Mouse (Mus musculus) gonadal fat pad, adult 2 months (tissue): ENCODE results near the gene Methig1. TPM values are rescaled to one million over a fixed set of nuclear protein-coding genes. Genes with fewer than 3 reads are reported as not detected.
"Not testable (repeated sequence)": the region's sequence is repeated elsewhere in the genome, so short reads cannot be mapped to it uniquely, and the experiment has no call there.

Experiments used
- DNase-seq: peaks from one replicate; pipeline ENCODE4 v3.0.0-alpha.2; 2012; ENCODE audit warnings: low read depth
- polyA plus RNA-seq: library from polyadenylated mRNA; depleted of rRNA; stranded (reverse); fragments of >200 nt; gene quantifications from 2 replicates; pipeline ENCODE4 v1.2.3, GENCODE M21; 2012

Gene Methig1
- polyA plus RNA-seq, 1 experiment: 0.09 TPM

DNA sequence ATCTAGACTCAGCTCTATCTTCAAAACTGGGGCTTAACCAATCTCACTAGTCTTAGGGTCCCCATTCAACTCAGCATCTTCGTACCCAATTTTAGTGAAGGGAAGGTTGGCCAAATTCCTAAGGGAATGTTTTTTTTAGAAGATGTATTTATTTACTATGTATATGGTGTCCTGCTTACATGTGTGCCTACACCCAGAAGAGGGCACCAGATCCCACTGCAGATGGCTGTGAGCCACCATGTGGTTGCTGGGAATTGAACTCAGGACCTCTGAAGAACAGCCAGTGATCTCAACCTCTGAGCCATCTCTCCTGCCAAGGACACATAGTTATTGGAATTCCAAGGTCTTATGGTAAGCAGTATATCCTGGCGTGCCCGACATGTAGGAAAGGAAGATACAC lies 42.6 kb downstream of the Methig1 start:
- DNase-seq: no peak

DNA sequence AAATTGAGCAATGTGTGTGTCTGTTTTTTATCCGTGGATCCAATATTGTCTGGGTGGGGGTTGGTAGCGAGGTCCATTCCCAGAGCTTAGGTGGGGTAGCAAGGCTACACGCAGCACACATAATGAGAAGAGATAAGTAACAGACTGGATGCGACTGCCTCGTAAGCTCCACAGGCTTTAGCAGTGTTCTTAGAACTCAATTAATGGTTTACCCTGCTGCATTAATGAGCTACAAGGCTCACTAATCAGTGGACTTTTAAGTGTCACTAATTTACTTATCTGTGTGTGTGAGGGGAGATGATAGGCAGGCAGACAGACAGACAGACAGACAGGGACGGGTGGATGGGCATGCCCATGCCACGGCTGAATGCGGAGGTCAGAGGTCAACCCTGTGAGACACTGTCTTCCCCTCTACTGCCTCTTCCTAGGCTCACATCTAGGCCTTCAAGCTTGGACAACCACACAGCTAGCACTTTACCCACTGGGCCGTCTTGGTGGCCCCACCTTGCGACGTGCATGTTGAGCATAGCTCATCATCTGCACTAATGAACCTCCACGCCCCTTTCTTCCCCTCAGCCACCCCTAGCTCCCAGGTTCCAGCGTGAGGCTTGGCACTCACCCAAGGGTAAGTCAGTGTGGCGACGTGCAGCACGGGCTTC lies 47.8 kb downstream of the Methig1 start:
- DNase-seq: no peak

DNA sequence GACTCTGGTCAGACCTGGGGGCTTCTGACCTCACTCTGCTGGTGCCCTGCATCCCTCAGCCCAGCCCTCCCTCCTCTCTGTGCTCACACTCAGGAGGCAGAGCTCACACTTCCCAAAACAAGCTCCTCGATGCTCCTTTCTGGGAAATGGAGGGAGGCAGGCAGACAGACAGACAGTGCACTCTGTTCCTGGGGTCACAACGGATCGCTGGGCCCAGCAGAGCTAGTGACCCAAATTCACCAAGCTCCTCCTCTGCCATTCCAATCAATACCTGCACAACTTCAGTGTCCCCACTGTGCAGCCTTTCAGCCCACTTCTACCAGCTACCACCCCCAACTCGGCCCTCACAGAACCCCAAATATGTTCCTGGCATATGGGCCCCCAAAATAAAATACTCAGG lies 48.9 kb downstream of the Methig1 start:
- no peak for DNase-seq

DNA sequence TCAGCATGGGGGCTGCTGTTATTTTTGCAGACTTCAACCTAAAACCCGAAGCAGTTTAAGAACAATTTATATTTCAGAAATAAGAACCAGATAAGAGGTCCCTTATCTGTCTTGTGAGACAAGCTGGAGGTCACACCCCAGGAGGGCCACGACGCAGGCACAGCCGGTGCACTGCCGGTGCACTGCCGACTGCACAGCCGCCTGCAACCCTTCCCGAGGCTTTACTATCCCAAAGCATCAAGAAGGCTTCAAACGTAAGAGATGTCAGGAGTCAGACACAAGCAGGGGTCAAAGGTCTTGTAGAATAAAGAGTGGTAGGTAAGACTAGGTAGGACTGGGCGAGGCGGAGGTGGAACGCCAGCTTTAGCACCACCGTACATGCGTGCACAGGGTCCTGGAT lies 49.4 kb downstream of the Methig1 start:
- DNase-seq: no peak

DNA sequence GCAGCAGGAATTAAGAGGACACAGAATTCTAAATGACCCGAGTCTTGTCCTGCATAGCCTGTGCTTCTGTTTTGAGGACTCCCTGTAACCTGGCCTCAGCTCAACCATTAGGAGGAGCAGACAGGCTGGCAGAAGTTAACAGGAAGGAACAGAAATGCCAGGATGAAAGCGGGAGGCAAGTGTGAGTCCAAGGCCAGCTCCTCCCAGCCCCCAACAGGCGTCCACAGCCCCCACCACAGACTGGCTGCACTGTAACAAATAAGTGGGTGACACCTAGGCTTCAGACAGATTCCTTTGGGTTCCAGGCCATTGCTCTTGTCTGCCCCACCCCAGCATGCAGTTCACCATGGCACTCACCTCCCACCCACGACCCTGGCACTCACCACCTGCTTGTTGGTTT lies 49.8 kb downstream of the Methig1 start:
- DNase-seq: no peak

DNA sequence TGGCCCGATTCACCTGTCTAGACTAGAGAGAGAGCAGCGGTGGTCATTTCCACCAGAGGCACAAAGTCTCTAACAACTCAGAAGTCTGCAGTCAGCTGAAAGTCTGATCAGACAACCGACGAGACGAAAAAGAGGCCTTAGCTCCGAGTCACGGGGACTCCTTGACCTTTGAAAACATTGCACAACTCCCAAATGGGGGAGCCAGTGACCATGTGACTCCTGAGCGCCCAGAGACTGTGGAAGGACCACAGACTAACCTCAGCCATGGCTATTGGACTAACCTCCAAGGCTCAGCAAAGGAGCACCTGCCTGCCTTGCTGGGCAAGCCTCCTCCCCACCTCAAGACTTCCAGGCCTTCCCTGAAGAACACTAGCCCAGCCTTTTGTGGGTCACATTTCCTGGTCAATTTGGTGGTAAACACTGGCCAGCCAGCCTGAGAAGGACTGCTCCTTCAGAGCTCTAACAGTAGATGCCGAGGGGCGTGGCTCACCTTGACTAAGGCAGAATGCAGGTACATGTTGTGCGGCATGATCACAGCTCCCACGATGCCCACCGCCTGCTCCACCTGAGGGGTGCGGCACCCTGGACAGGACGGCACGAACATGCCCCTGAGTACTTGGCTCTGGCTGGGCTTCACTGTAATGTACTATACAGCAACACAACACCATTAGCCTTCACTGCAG lies 50.5 kb downstream of the Methig1 start:
- no peak for DNase-seq

DNA sequence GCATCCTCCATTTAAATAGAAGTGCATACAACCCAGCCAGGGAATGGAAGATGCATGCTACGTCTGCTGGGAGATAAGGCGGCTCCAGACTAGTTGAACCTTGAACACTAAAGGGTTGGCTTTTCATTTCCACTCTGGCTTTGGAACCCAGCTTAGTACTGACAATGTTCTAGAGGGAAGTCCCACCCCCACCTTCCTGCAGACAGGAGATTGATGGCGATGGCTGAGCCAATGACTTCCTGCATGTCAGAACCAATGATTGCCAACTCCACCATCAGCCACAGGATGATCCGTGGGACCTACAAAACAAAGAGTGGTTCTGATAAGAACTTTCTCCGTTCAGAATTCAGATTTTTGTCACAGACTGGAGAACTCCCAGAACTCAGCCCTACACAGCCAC lies 53.1 kb downstream of the Methig1 start:
- DNase-seq: no peak

DNA sequence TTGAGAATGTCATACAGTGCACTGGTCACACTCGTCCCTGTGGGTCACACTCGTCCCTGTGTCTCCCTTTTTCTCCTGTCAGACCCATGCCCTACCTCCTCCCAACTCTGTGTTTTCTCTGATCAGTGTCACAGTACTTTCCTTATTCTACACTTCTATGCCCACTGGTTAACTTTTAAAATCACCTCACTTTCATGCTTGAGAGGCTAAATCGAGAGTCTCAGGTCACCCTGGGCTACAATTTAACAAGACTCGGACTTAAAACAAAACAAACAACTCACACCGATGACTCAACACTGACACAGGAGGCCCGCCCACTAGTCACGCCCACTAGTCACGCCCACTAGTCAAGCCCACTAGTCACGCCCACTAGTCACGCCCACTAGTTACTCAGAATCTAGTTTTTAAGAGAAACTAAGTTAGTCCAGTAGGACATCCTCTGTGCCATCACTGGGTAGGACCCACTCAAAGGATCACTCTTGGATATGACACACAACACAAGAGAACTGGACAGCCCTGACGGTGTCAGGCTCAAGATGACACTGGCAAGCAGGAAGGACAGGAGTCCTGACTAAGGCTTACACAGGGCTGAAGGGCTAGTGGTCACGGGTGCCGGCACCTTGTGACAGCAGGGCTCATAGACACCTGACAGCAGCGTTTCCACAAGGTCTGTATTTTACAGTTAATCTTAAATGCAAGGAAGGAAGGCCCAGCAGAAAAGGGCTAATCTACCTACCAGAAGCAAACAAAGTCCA lies 58.1 kb downstream of the Methig1 start:
- DNase-seq: no peak

DNA sequence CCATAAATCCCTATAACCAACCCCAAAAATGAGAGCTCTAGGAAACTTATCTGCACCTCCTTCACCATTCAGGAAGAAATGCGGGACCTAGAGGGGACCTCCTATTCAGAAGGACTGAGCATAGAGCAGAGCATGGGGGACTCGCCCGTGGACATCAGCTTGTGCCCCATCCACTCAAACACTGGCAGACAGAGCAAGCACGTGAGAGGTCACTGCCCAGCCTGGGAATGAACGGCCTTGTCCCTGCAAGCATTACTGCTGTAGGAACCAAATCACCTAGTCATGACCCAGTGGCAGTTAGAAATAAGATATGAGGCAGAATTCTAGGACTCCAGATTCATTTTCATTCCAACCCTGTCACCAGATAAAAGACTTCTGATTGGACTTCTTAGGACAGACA lies 58.8 kb downstream of the Methig1 start:
- DNase-seq: no peak

DNA sequence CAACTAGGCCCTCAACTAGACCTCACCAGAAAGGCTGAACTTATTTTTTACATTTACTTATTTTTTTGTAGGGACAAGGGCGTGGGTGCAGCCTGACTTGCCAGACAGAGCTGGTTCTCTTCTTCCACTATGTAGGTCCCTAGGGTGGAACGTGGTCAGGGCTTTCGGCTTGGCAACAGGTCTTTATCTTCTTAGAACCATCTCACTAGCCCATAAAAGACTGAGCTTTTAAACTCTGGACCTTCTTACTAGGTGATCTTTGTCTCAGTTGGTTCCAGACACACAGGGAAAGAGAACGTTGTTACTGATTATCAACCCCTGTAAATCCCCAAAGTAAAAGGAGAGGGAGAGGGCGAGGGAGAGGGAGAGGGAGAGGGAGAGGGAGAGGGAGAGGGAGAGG lies 60.4 kb downstream of the Methig1 start:
- DNase-seq: no peak

DNA sequence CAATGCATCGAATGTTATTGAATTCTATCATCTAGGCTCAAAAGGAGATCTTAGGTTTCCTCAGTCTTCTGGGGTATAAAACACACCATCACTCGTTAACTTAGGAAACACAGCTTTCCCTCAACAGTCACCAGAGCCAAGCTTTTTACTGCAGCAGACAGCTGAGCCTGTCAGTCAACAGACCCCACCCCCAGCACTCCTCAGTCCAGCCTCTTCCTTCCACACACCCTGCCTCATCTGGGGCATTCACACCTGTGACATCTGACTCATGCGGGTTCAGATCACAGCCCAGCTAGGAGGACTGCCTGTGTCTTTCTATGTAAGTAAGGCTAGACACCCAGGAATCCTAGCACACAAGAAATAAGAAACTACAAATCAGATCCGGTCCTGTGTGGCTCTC lies 61.1 kb downstream of the Methig1 start:
- no peak for DNase-seq

DNA sequence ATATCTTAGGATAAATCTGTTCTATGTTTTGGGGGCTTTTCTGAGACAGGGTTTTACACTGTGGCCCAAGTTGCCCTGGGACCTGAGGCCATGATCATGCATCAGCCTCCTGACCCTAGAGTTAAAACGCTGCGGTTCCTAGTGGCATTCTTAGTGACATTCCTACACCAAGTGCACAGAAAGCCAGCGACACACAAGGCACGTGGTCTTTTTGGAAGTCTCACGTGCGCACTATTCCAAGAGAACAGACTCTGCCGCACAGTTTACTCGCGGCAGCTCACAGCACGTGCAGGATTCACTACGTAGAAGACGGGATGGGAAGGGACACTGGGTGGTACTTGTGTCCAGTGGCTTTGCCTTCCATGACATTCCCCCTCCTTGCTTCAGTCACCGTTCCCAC lies 62.0 kb downstream of the Methig1 start:
- no peak for DNase-seq

DNA sequence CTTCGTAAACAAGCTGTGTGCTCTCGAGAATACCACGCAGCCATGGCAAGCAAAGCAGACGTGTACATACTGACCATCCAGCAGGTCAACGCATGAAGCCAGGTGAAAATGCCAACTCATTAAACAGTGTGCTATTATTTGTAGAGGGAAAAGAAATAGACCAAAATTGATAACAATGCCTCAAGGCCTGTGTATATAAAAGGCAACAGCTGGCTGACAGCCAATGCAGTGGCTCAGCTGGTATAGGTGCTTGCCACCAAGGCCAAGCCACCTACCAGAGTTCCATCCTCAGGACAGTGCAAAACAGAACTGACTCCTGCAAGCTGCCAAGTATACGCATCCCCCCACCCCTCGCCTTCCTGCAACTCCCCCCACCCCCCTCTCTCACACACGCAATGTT lies 62.7 kb downstream of the Methig1 start:
- no peak for DNase-seq

DNA sequence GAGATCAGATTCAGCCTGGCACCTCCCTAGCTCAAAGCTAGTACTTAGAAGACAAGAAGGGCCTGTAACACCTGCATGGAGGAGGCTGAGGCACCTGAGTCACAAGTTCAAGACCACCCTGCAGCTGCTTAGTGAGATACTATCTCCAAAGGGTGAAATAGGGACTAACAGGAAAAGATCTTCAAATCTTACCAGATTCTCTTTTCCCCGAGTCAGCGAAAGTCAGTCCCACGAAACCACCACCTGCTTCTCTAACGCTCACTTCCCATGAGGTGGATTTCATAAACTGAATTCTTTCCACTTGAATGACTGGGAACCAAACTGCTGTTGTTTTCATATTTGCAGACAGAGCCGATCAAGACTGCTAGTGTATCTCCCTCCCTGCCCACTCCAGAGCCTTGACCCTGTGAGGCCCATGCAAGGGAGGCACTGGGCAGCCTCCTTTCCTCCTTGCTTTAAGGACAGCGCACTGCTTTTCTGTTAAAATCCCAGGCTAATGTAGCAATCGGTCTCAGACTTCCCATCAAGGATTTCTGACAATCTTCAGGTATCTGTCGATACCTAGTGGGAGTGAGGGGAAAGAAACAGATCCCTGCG lies 65.0 kb downstream of the Methig1 start:
- DNase-seq: no peak

DNA sequence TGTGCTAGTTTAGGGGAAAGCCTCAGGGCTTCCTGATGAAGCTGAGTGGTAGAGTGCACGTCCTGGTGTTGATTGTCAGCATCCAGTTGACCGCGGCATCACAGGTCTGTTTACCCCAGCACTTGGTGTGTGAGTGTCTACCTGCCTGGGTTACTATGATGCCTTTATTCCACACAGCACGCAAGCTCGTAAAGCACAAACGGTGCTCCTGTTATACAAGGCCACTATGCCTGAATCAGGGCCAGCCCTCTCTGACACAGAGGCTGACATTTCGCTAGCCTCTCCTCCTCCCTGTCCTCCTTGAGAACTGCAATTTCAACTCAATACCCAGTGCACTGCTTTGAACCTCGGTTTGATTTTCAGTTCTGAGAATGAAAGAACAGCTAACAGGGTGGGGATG lies 66.4 kb downstream of the Methig1 start:
- no peak for DNase-seq

DNA sequence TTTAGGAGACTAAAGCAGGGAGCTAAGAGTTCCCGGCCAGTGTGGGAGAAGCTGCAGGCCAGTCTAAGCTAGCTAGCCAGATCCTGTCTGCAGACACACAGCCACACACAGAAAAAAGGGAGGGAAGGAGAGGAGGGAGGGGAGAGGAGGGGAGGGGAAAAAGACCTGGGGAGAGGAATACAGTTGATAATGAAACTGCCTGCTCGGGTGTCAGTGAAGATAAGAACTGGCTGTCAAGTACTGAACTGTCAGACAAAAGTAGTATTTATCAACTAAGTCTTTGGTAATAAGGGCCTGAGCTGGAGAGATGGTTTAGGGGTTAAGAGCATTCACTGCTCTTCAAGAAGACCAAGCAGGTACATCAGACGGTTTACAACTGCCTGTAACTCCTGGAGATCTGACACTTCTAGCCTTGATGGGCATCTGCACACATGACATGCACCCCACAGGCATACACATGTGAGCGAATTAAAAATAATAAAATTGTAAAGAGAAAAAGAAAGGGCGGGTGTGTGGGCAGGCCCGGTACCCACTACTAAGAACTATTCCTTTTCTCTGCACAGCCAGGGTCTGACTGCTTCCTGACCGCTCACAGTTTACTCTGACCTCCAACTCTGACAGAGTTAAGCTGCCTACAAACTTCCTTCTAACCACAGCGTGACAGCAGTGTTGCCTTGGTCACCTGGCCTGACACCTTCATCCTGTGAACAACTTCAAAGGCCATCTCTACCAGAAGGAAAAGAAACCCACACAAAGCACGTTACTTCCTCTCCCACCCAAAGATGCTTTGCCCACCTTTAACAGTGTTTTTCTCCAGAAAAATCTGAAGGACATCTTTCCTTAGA lies 67.2 kb downstream of the Methig1 start:
- DNase-seq: no peak

DNA sequence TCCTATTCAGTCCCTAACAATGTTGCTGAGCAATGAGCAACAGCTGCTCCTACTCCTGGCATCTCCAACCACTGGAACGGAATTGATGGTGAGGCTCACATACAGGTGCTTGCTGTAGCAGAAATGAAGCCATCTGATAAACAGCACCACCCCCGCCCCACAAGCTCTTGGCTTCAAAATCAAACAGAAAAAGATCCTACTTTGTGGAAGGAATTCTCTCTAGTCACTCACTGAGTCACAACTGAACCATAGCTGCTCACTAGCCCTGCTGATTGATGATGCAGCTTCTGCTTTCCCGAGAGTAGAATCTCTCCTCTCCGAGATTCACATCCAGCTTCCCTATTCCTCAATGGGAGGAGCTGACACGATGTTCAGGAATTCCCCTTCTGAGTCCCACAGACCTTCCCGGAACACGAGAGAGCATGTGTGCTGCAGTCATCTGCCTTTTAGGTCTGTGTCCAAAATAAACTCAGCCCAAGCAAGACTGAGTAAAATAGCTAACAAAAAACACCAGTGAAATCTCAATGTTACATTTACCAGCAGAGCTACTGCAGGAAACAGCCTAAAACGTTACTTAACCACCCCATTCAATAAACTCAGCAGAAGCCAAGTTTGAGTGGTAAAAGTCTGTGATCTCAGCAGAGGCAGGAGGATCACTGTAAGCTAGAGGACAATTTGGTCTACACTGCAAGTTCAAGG lies 68.3 kb downstream of the Methig1 start:
- no peak for DNase-seq

DNA sequence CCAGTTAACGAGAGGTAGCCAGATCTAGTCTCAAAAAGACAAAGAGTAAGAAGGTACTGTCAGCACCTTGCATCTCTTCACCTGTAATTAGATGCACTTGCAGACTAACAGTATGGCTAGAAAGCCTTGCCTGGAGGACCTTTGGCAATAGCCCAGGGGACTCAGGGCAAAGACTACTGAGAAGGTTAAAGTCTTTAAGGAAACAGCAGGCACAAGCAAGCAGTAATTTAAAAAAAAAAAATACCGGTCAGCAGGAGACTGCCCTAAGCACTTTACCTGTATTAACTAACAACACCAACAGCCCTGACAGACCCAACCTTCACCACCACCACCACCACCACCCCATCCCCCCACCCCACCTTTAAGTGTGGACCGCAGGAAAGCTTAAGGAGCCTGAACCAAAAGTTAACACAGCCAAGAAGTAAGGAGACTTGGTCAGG lies 68.8 kb downstream of the Methig1 start, which contains the start of gene Gm5475:
Gene Gm5475, plus strand, starts transcription at position 390 of the 440 bp plus-strand sequence.
- DNase-seq: not testable (repeated sequence)

DNA sequence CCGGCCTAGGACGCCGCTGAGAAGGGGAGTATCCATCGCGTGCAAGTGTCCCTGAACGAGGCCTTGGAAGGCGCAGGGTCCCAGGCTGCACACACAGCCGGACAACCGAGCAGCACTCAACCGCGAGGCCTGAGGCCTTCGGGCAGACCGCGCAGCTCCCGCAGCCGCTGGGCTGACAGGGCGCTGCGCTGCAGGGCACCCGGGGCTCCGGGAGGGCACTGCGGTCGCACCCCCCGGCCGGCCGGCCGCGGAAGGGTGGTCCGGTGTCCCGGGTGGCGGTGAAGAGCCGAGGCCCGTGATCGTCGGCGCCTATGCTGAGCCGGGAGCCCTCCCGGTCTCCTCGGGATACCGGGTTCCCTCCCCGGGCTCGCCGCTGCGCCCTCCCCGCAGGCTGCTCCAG lies 69.5 kb downstream of the Methig1 start:
- DNase-seq: no peak

DNA sequence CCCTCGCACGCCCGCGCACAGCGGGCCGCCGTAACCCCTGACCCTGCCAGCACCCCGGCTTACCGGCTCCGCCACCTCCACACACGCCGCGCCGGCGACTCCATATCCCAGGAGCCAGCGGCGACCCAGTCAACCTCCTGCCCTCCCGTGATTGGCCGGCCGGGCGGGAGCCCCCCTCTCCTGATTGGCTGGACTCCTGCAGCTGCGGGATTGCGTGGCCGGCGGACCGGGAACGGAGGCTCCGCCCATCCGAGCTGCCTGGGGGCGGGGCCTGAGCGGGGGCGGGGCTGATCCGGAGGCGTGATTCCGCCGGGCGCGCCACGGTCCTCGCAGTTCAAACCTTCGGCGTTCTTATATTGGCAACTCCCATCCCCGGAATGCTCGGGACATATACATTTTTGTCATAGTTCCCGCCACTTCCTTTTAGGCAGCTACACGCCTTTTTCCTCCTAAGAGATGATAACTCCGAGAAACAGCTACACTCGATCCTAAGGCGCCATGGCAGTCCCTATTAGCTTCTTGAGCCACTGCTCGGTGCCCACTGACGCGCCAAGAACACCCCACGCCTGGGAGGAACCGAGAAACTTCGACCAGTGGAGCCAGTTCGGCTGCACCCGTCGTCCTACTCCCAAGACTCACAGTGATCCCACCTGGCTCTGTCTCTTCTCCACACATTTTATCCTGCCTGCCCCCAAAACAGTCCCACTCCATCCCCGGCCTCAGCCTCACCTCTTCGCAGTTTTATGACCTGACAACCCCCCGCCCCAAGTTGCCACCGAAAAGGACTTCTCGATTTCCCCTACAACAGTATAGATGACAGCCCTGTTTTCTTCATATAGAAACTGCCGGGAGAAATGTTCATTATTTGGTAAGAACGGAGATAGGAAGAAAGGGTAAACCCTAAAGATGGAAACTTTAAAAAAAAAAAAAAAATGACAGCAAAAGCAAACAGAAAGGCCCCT lies 70.2 kb downstream of the Methig1 start:
- DNase-seq: no peak
